Mouse (Mus musculus) urinary bladder, postnatal 25 days (tissue): ENCODE data around the gene Cnot10.

Experiments
- DNase-seq: peaks from one replicate; pipeline ENCODE4 v3.0.0; 2022; ENCODE audit warnings: low spot score

Cnot10 gene

DNA sequence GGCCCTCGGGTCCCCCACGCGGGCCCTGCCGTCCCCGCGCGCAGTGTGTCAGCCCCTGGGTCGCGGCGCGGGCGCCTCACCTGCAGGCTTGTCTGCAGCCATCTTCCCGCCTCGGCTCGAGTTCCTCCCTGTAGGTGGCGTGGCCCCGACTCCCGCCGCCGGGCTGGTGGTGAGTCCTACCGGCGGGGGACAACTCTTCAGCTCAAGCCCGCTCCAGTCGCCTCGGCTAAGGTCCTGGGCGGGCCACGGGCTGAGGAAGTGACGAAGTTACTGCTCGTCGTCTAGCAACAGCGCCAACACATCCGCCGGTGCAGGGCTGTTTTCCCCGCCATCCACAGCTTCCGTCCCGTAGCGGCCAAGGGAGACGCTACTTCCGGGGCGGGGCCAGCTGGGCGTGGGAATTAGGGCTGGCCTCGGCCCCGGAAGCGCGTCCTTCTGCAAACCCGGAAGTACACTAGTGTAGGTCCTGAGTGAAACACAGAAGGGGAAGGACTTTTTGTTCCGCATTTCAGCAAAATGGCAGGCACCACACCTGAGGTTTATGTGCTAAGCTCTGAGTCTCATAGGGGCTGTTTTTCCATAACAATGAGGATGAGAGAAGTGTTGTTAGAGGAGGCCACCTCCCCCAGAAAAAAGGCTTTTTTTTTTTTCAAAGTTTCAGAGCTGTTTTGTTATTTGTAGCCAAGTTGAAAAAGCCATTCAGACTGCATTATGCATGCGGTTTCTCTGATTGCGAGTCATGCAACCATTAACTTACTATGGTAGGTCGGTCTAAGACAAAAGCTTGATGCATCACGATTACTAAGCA is at the start of gene Cnot10:
Gene Cnot10, minus strand, starts transcription at position 346 of the 808 bp plus-strand sequence.
- peak; percentile 99 for DNase-seq

DNA sequence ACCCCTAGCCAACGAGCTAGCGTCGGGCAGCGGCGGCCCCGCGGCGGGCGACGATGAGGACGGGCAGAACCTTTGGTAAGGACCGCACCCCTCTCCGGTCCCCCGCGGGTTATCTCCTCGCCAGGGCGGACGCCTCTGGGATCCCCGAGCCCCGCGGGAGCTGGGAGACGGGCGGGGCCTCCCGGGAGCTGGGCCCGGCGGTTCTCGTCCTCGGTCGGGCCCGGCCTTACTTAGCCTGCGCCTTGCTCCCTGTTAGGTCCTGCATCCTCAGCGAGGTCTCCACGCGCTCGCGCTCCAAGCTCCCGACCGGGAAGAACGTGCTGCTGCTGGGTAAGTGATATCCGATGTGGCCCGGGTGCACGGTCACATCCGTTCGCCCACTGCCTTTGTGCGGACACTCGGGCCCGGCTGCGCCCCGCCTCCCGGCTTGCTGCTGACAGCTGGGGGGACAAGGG is 49.0 kb upstream of the Cnot10 start:
- no peak for DNase-seq

DNA sequence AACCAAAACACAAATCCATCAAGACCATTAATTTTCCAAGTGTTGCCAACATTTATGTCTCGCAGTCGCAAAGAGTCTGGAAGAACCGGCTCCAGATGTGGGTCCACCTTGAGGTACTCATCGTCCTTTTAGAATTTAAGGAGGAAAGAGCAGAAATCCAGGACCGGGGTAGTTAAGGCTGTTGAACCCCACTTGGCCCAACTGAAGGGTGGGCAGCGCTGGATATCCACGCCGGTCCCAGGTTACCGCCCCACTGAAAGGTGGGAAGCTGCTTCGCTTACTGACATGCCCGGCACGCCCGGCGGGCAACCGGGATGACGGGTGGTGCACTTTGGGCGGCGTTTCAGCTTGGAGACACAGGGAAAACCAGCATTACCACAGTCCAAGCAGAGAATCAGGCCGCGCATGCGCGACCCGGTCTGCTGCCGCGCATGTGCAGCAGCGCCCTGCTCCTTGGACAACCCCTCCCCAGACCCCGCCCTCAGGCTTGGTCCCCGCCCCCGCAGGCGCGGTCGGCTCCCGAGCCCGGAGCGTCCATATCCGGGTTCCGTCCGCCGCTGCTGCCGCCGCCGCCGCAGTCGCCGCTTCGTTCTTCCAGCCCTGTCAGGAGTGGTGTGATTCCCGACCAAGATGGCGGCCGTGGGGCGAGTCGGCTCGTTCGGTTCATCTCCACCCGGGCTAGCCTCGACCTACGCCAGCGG is 48.4 kb upstream of the Cnot10 start, which contains the start of gene Dync1li1:
Gene Dync1li1, plus strand, starts transcription at position 539 of the 701 bp plus-strand sequence.
- peak; percentile 98 for DNase-seq

DNA sequence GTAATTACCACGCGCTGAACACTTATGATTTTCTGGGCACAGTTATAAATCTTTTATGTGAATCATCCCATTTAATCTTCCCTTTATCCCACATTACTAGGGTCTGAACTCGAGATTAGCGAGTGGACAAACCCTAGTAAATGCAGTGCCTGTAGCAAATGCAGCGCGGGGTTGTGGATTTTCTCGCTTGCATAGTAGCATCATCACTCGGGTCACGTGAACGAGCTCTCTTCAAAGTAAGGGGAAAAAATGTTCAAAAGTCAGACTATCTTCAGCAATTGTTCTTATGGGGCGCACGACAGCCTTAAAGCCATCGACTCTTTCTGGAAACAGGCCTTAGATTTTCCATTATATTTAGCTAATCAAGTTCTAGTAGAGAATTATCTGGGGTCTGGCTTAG is 47.7 kb upstream of the Cnot10 start:
- DNase-seq, result no peak

DNA sequence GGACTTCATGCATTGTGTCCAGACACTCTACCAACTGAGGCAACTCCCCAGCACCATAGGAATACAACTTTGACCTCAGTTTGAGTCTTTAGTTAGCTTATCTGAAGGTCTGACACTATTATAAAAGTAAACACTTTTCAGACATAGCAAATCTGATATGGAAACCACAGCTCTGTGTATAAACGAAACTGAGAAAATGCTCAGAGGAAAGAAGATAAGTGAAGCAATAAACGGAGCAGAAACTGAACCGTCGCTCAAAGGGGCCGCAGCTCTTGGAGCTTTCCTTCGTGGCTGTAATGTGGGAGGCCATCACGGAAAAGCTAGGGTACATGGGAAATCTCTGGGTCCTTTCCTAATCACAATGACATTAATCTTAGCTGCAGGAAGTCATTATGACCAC is 46.3 kb upstream of the Cnot10 start:
- DNase-seq, result no peak

DNA sequence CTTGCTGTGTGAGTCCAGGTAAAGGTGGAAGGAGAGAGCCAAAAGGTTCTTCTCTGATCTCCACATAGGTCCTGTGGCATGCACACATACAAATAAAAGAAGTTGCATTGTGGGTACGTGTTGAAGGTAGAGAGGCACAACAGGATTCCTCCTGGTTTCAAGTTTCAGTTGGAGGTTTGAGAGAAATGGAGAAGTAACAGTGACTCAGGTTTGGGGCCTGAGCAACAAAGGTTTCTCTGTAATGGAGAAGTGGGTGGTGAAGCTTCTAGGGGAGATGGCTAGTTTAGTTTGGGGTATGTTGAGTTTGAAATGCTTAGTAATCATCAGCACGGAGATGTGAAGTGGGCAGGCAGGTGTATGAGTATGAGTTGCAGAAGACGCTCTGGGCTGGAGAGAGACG is 42.2 kb upstream of the Cnot10 start:
- no peak for DNase-seq

DNA sequence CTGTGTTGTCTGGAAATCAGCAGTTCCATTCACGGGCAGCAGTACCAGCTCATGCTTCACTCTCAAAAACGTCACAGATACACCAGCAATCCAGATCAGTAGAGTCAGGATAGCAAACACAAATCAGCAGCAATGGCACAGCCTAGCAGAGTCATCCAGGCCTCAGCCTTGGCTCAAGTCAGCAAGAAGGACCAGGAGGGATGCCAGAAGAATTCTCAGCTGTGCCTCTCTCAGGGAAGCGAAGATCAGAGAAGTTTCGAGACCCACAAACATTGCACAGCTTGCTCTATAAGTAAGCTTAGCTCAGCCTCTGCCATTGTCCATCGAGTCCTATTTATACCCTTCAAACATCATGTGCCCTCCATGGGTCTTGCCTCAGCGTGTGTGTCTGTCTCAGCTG is 40.5 kb upstream of the Cnot10 start:
- DNase-seq, result no peak

DNA sequence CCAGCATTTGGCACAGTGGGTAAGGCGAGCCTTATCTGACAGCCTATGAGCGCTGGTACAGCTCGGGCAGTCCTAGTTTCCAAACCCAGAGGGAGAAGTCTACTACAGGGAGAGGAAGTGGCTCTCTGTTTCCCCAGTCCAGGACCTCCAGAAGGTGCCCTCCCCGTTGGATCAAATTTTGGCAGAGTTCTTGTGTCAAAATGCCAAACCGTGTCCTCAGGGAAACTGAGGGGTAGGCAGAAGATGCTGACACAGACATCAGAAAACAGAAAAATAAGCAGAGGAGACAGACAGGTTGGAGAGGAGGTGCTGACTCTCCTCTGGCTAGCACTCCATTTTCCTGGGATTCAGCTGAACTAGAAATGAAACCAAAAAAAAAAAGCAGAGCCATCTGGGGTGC is 40.0 kb upstream of the Cnot10 start:
- DNase-seq, result no peak

DNA sequence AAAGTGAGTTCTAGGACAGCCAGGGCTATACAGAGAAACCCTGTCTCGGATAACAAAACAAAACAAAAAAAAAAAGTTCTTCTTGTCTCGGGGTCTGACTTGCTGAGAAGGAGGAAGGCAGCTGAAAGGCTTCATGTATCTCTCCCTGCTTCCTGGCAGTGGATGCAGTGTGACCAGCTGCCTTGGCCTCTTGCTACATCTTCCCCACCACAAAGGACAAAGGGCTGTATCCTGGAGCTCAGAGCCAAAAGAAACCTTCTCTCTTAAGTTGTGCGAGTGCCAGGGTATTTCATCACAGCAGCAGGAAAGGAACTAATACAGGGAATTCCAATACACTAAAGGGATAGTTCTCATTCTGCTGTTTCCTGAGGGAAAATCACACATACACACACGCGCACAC is 38.6 kb upstream of the Cnot10 start:
- DNase-seq, result no peak

DNA sequence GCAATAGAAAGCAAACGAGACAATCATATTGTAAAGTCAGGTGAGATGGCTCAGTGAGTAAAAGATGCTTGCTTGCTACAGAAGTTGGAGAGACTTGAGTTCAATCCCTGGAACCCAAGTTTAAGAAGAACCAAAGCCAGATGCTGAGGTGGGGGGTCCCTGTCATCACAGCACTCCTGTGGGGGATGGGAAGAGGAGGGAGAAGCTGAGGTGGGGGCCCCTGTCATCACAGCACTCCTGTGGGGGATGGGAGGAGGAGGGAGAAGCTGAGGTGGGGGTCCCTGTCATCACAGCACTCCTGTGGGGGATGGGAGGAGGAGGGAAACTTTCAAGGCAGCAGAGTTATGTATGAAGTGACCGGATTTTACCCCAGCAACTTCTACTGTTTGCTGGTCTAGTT is 33.6 kb upstream of the Cnot10 start:
- DNase-seq, result no peak

DNA sequence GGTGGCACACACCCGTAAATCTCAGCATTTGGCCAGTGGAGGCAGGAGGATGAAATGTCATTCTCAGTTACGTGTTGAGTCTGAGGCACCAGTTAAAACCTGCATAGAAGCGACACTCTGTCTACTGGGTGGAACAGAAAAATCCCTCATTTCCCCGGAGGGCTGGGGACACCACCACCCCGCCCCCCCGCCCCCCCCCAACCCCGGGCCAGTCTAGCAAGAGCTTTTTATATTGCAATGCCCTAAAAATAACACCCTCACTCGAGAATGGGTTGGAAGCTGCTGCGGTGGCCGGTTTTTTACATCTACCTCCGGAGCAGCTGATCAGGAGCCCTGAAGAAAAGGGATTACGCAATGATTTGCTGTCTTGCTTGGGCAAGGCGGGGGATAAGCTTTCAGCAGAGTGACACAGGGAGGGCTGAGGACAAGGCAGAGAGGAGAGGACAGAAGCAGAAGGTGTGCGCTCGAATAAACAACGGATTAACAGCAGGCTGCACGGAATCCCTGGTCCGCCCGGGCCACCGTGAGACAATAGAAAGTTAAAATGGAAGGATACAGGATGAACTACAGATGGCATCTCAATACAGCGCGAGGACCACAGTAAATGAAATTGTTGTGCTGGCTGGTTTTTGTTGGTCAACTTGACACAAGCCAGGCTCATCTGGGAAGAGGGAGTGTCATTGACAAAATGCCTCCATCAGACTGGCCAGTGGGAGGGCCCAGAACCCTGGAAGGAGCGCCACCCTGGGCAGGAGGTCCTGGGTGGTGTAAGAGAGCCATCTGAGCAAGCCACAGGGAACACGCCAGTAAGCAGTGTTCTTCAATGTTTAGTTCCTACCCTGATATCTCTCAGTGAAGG is 32.9 kb upstream of the Cnot10 start:
- no peak for DNase-seq

DNA sequence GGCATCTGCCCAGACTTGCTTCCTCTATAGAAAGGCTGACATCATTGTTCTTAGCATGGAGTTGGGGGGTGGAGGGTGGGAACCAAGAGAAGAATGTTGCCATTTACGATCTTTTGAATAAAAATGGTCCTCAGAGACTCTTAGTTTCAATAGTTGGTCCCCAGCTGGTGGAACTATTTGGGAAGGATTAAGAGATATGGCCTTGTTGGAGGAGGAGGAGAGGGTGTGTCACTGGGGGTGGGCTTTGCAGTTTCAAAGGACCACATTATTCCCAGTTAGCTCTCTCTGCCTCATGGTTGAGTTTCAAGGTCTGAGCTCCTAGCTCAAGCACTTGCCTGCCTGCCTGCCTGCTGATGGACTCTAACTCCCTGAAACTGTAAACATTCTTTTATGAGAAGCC is 32.0 kb upstream of the Cnot10 start:
- no peak for DNase-seq

DNA sequence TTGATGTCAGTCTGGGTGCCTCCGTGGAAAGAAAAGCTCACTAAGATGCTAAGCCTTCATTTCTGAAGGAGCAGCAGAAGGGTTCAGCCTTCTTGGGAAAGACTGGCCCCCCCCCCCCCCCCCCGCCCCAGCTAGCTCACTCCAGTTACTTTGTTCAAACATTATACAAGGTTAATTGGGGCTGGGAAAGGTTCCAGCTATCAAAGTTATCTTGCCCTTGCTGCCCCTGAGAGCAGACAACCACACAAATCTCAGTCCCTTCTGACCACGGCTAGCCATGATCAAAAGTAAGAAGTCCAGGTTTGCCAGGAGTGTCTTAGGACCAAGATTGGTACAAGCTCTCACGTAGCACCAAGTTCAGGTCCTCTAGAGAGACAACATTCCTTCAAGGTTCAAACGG is 29.0 kb upstream of the Cnot10 start:
- no peak for DNase-seq

DNA sequence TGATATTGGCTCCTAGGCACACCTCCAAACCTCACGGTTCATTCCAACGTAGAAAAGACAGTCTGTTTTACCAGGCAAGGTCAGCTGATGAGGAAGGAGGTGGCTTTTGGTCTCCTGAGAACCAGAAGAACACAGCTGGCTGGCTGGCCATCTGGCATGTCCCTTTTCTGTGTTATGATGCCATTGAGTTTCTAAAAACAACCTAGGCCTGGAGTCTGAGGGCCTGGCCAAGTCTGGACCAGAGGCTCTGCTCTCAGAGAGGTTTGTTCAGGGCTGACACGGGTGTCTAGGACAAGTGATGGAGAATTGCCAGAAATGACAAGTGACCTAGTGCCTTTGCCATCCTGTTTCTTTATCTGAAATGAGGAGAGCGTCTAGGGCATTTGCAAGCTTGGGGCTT is 28.1 kb upstream of the Cnot10 start:
- DNase-seq, result no peak

DNA sequence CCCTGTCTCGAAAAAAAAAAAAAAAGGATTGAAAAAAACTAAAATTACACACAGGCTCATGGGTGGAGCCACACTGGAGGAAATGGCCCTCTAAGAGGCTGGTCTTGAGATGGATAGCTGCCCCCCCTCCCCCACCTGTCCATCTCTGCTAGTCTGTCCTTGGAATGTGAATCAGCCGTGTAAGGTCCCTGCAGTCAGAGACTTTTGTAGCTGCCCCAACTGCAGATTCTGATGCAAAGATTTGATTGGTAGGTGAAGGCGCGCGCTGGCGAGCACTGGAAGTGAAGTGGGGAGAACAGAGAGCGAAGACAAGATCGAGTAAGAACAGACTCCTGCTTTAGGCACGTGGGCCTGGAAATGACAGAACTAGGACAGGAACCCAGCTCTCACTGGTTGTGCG is 26.9 kb upstream of the Cnot10 start:
- DNase-seq, result no peak

DNA sequence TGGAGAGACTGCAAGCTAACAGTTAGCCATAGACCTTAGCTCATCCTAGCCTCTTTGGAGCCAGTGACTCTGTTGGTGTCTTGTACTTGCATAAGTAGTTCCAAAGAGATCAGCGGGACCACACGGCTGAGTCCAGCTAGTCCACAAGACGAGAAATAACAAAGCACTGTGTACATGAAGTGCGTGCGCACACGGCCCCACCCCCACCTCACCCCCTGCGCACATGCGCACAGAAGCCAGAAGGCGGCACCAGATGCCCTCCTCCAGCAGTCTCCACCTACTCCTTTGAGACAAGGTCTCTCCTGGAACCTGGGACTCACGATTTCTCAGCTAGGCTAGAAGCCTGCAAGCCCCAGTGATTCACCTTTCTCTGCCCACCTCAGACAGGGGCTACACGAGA is 23.8 kb upstream of the Cnot10 start:
- DNase-seq, result no peak

DNA sequence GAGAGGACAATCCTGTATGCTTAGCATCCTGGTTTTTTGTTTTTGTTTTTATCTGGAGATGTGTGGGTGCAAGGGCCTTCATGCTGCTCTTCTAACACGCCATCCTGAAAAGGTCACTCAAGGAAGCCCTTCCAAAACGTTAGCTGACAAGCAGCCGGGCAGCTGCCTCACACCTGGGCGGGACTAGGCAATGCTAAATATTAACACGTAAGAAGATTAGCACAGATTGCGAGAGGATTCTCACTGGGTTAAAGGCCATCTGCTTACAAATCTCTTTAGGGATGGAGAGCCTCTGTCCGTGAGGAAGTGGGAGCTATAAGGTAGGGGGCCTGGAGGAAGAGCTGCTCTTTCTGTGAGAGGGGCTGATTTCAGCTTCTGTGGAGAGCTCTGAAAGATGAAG is 22.0 kb upstream of the Cnot10 start:
- no peak for DNase-seq

DNA sequence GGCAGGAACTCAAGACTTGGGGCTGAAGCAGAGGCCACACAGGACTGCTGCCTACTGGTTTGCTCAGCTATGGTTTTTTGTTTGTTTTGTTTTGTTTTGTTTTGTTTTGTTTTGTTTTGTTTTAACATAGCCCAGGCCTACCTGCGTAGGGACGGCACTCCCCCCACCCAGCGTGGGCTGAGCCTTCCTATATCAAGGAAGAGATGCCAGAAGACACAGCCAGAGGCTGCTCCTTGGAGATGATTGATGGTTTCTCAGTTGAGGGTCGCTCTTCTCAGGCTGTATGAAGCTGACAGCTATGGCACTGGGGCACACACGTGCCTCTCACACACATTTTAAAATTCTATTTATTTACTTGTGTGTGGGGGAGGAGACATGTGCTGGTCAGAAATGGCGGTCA is 21.0 kb upstream of the Cnot10 start:
- DNase-seq, result no peak

DNA sequence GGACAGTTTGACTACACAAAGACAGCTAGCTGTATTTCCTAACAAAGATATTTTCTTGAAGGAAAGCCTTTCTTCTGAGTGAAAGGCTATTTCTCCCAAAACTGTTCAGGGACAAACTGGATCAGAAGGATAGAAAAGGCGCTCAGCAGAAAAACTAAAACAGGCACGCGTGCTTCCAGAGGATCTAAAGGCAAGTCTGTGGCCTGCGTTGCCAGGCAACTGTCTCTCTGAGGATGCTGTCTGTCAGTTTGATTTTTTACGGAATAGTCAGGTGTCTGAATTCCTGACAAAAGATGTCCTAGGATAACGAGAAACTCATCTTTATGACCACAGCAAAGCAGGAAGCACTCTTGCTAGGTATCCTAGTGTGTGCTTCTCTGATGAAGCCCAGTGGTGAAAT is 20.5 kb upstream of the Cnot10 start:
- DNase-seq, result no peak

DNA sequence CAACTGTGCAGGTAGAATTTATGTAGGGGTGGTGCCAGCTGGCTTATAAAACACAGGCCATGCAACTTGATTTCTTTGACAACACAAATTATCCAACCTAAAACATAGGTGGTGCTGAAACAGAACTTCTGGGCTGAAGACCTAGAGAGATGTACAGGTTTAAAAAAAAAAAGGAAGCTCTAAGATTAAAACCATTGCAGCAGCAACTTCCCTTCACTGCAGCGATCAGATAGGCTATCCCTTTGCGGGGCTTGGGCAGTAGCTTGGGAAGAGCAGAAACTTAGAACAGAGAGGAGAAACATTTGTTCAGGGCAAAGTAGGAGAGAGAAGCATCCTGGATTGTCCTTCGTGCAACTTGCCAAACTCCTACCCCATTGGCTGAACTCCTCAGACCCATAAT is 16.7 kb upstream of the Cnot10 start:
- DNase-seq, result no peak

DNA sequence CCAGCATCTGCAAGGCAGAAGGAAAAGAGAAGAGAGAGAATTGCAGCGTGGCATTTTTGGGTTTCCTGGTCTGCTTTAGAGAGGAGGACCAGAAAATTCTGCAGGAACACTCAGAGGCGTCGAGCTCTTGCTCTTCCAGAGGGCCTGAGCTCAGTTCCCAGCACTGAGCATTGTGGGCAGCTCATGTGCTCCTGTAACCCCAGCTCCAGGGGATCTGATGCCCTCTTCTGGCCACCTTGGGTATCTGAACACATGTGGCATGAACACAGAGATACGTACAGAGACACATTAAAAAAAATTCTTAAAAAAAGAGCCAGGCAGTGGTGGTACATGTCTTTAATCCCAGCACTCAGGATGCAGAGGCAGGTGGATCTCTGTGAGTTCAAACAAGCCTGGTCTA is 15.4 kb upstream of the Cnot10 start:
- no peak for DNase-seq

DNA sequence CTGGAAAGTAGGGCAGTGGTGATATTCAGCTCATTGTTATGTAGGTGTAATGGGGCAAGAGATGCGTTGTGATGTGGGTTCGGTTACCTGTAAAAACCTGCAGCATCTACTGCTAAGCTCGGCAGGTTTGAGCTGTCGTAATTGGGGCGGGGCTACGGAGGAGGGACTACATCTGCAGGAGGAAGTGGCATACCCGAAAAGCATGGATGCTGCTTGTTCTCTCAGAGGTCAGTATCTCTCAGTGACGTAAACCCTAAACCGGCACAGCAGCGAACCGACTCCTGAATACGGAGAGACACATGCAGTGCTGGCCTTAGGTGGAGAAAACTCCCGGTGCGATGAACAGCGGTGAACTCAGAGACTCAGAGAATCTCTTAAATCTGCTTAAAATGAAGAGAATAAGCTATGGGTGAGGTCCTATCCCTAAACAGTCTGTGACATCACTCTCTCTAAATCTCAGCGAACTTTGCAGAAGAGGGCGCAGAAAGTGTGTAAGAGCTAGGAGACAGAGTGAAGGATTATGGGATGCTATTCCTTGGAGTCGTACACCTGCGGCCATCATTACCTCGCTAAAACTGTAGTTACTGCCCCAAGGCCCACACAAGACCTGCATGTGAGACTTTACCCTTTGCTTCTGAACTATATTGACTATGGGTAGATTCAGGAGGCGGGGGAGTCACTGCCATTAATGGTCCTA is 11.1 kb upstream of the Cnot10 start:
- DNase-seq, result no peak
